Mouse (Mus musculus) C2C12 (cell line): Measurements from ENCODE around the gene Lhpp.

Experiments used
- CEBPB ChIP-seq: IDR thresholded peaks from one replicate; pipeline ENCODE4 v1.6.1; 2011; ENCODE audit warnings: low read depth, mild to moderate bottlenecking, control low read depth, moderate library complexity
- CTCF ChIP-seq: IDR thresholded peaks from one replicate; pipeline ENCODE4 v1.5.1; 2011; ENCODE audit not compliant: control insufficient read depth, insufficient read depth, insufficient read length
- MAX ChIP-seq: IDR thresholded peaks from one replicate; pipeline ENCODE4 v1.6.1; 2011; ENCODE audit warnings: mild to moderate bottlenecking, control low read depth

DNA sequence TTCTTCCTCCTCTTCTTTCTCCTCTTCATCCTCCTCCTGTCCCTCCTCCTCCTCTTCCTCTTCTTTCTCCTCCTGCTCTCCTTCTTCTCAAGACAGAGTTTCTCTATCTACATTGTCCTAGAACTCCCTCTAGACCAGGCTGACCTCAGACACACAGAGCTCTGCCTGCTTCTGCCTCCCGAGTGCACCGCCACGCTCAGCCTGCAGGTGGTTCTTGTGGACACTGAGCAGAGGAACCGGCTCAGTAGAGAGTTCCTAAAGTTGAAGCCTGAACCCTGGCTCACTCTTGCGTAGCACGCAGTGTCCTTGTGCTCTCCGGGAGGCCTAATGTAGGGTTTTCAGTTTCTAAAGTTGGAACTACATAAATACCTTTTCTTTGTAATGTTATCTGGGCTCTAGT, 94.7 kb downstream of the Lhpp start:
- TF ChIP-seq CTCF (no peak), CEBPB (no peak), MAX (no peak)
